ENCODE assay signal across 8 mouse cellular contexts in the genomic region with DNA sequence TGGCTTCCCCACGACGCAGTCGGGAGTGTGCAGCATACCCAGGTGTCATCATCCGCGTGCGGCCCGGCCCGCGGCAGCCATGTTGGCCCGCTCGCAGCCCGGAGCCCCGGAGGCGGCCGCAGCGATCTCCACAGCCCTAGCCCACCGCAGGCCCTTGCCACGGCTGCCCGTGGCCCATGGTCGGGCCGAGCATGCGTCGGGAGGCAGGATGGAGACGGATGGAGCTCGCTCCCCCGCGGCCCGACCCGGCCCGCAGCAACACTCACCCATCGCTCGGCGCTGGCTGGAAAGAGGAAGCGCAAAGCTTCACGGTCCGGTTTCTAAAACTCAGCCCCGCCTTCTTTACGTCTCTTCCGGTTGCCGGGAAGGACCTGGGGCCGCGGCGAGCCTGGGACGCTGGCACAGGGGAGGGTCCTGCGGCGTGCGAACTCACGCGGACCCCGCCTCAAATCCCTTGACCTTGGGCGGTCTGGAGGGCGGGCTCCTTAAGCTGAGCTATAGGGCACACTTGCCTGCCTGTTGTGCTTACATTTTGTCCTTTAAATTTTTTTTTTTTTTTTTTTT. TPM values are rescaled to one million over a fixed set of nuclear protein-coding genes. Genes with fewer than 3 reads are reported as not detected.
DNase-seq lines count a peak whose midpoint lies in the region; ATAC-seq and TF ChIP-seq lines count a peak whose summit lies in the region.

A gene (minus strand): TSS at position 452 of the 564 bp plus-strand sequence.

- H3K9me3 ChIP-seq in embryonic facial prominence, embryonic 15.5 days (replicated peaks), result no peaks in the 10 kb centered on the region
- no peaks in the 10 kb centered on the region for H3K9me3 ChIP-seq in kidney, embryonic 14.5 days (ENCODE audit: control insufficient read depth, low read length)

- peaks cover 8% of the 10 kb centered on the region; the same call in 1 of the 2 replicates for H3K79me2 ChIP-seq in liver, adult 2 months (ENCODE audit: control insufficient read depth, insufficient read depth, low read length)
- peaks cover 36% of the 10 kb centered on the region for H3K79me2 ChIP-seq in myocyte (ENCODE audit: control insufficient read depth, insufficient read depth)

- DNase-seq in A20 (ENCODE audit: low read depth, low spot score), result peak; percentile 94
- DNase-seq in heart, adult 9 months (ENCODE audit: low spot score in 2 of 2), result peak; percentile 89 to 92
- peak; percentile 77 for DNase-seq in liver, adult 2 months (ENCODE audit: extremely low read depth, low read depth, low spot score)
- DNase-seq in splenic B cell, adult 2 months (ENCODE audit: low read depth, low spot score), result peak; percentile 87

- peak; percentile 85; the same call in 1 of the 2 replicates for TF ChIP-seq POLR2A in bone marrow, adult 2 months (IDR thresholded peaks at IDR 0.05; ENCODE audit: borderline replicate concordance, control insufficient read depth, low read depth, low read length)
- peak; percentile 94 for TF ChIP-seq POLR2A in liver, adult 2 months (IDR thresholded peaks at IDR 0.05; ENCODE audit: extremely low read depth, insufficient read depth, low read length)
- TF ChIP-seq POLR2A in myocyte (IDR thresholded peaks at IDR 0.05; ENCODE audit: insufficient read length, low read depth), result peak; percentile 95

- peak within 1 kb of the TSS; percentile 98 for H3K9ac ChIP-seq in embryonic facial prominence, embryonic 15.5 days
- H3K9ac ChIP-seq in kidney, embryonic 14.5 days (ENCODE audit: low read depth, low read length), result peak within 1 kb of the TSS; percentile 98
- H3K9ac ChIP-seq in liver, adult 2 months (ENCODE audit: low read depth, low read length), result peak within 1 kb of the TSS; percentile 94

- H3ac ChIP-seq in myocyte (ENCODE audit: control insufficient read depth, insufficient read length), result peak within 1 kb of the TSS; percentile 91

- no peak for TF ChIP-seq CTCF in bone marrow, adult 2 months (IDR thresholded peaks at IDR 0.05; ENCODE audit: control insufficient read depth, insufficient read depth, low read length)
- TF ChIP-seq CTCF in liver, adult 2 months (IDR thresholded peaks at IDR 0.05; ENCODE audit: low read depth, low read length), result no peak

- peak within 1 kb of the TSS; percentile 79 for H3K4me2 ChIP-seq in embryonic facial prominence, embryonic 15.5 days (replicated peaks)
- peak within 1 kb of the TSS; percentile 60 for H3K4me2 ChIP-seq in kidney, embryonic 14.5 days (replicated peaks; ENCODE audit: low read depth, low read length)
- peak within 1 kb of the TSS; percentile 72 for H3K4me2 ChIP-seq in myocyte (ENCODE audit: low read depth)

- peaks cover 39% of the 10 kb centered on the region for H3K36me3 ChIP-seq in embryonic facial prominence, embryonic 15.5 days
- peaks cover 58% of the 10 kb centered on the region for H3K36me3 ChIP-seq in kidney, embryonic 14.5 days (ENCODE audit: control insufficient read depth, insufficient read depth, low read length)
- H3K36me3 ChIP-seq in liver, adult 2 months (ENCODE audit: control insufficient read depth, insufficient read depth, low read length), result peaks cover 31% of the 10 kb centered on the region
- H3K36me3 ChIP-seq in myocyte (ENCODE audit: control insufficient read depth, insufficient read depth), result peaks cover 36% of the 10 kb centered on the region
- peaks cover 17% of the 10 kb centered on the region for H3K36me3 ChIP-seq in splenic B cell, adult 2 months (ENCODE audit: control insufficient read depth, insufficient read depth, low read length, poor library complexity, severe bottlenecking)

- H3K27ac ChIP-seq in bone marrow, adult 2 months (ENCODE audit: control insufficient read depth, insufficient read depth, low read depth, low read length, poor library complexity), result peak within 1 kb of the TSS; percentile 78
- peak within 1 kb of the TSS; percentile 96 for H3K27ac ChIP-seq in embryonic facial prominence, embryonic 15.5 days (replicated peaks)
- H3K27ac ChIP-seq in kidney, embryonic 14.5 days (ENCODE audit: low read depth, low read length), result peak within 1 kb of the TSS; percentile 96
- H3K27ac ChIP-seq in liver, adult 2 months (replicated peaks; ENCODE audit: insufficient read depth, low read depth, low read length), result peak within 1 kb of the TSS; percentile 78

- WGBS in bone marrow, adult 2 months, result under 1% methylated on average over 52 of the region's 52 CpGs
- under 1% methylated on average over 52 of the region's 52 CpGs for WGBS in embryonic facial prominence, embryonic 15.5 days
- WGBS in kidney, embryonic 14.5 days, result under 1% methylated on average over 52 of the region's 52 CpGs
- under 1% methylated on average over 52 of the region's 52 CpGs for WGBS in liver, adult 2 months

- peak within 1 kb of the TSS; percentile 91 for H3K4me3 ChIP-seq in bone marrow, adult 2 months (replicated peaks; ENCODE audit: control insufficient read depth, low read depth, low read length)
- H3K4me3 ChIP-seq in embryonic facial prominence, embryonic 15.5 days (replicated peaks), result peak within 1 kb of the TSS; percentile 83
- peak within 1 kb of the TSS; percentile 92 for H3K4me3 ChIP-seq in kidney, embryonic 14.5 days (ENCODE audit: low read length)
- H3K4me3 ChIP-seq in liver, adult 2 months (ENCODE audit: insufficient read depth, low read depth, low read length), result peak within 1 kb of the TSS; percentile 86
- peak within 1 kb of the TSS; percentile 92 for H3K4me3 ChIP-seq in myocyte

- ATAC-seq in embryonic facial prominence, embryonic 15.5 days (ENCODE audit: insufficient number of reproducible peaks, low FRiP score, low TSS enrichment, low read depth), result peak; percentile 91
- peak; percentile 94 for ATAC-seq in kidney, embryonic 14.5 days (ENCODE audit: low FRiP score, low TSS enrichment)

- H3K4me1 ChIP-seq in bone marrow, adult 2 months (ENCODE audit: control insufficient read depth, insufficient read depth, low read length), result no peaks in the 10 kb centered on the region; the same call in 1 of the 2 replicates
- peaks cover 21% of the 10 kb centered on the region for H3K4me1 ChIP-seq in embryonic facial prominence, embryonic 15.5 days
- peaks cover 18% of the 10 kb centered on the region; the same call in 1 of the 2 replicates for H3K4me1 ChIP-seq in kidney, embryonic 14.5 days (ENCODE audit: control insufficient read depth, insufficient read depth, low read length)
- H3K4me1 ChIP-seq in liver, adult 2 months (ENCODE audit: control insufficient read depth, insufficient read depth, low read length), result peaks cover 5% of the 10 kb centered on the region; the same call in 1 of the 2 replicates

- H3K27me3 ChIP-seq in embryonic facial prominence, embryonic 15.5 days, result no peaks in the 10 kb centered on the region
- no peaks in the 10 kb centered on the region for H3K27me3 ChIP-seq in kidney, embryonic 14.5 days (ENCODE audit: control insufficient read depth, insufficient read depth, low read length)
- no peaks in the 10 kb centered on the region for H3K27me3 ChIP-seq in liver, adult 2 months (ENCODE audit: control insufficient read depth, insufficient read depth, low read length)
- no peaks in the 10 kb centered on the region for H3K27me3 ChIP-seq in myocyte (ENCODE audit: control insufficient read depth, insufficient read depth, insufficient read length)
- H3K27me3 ChIP-seq in splenic B cell, adult 2 months (ENCODE audit: control insufficient read depth, insufficient read depth, low read length, poor library complexity, severe bottlenecking), result no peaks in the 10 kb centered on the region

TF ChIP-seq in myocyte, 11 proteins besides CTCF, POLR2A, EP300 and RAD21:
- TF ChIP-seq SRF (IDR thresholded peaks at IDR 0.05; ENCODE audit: control insufficient read depth, insufficient read length, low read depth) (no peak), TCF12 (IDR thresholded peaks at IDR 0.05; ENCODE audit: insufficient read depth, poor library complexity, severe bottlenecking) (no peak), USF1 (IDR thresholded peaks at IDR 0.05; ENCODE audit: low read depth) (no peak), TCF3 (IDR thresholded peaks at IDR 0.05; ENCODE audit: insufficient read length, low read depth) (no peak), E2F4 (IDR thresholded peaks at IDR 0.05; ENCODE audit: insufficient read depth) (no peak), POLR2AphosphoS2 (IDR thresholded peaks at IDR 0.05; ENCODE audit: insufficient read length, low read depth) (peak; percentile 96), MYOD1 (IDR thresholded peaks at IDR 0.05; ENCODE audit: control insufficient read depth in 1 of 3, insufficient read length in 2 of 3, low read depth in 2 of 3) (peak in 1 of 3 experiments; percentile 26), MAX (IDR thresholded peaks at IDR 0.05; ENCODE audit: low read depth) (peak; percentile 13), CEBPB (IDR thresholded peaks at IDR 0.05; ENCODE audit: insufficient read depth, poor library complexity, severe bottlenecking) (no peak), REST (IDR thresholded peaks at IDR 0.05; ENCODE audit: insufficient read depth, insufficient read length) (no peak)

RNA-seq across cellular contexts. Expression of the gene that starts here (rescaled TPM):
- polyA plus RNA-seq in bone marrow, adult 2 months (2011; ENCODE audit: insufficient read depth, insufficient read length, low replicate concordance, missing spikeins), result 2,334 and 3,425 TPM in 2 replicates
- polyA plus RNA-seq in embryonic facial prominence, embryonic 15.5 days (2015; fragmentation: Nextera tagmentation; extraction: Ambion mirVana), result 934 and 968 TPM in 2 replicates
- 1,419 and 1,934 TPM in 2 replicates for polyA plus RNA-seq in kidney, embryonic 14.5 days (2014; fragmentation: Nextera tagmentation; extraction: Ambion mirVana)
- total RNA-seq in liver, adult 2 months (2014; rRNA removed), result 449 and 482 TPM in 2 replicates
- 311 and 370 TPM in 2 replicates for polyA plus RNA-seq in liver, adult 2 months (2012; rRNA removed)
- 3,907 TPM for polyA plus RNA-seq in myocyte (2012; fragmentation: generic; extraction: Trizol)

Comparison
In these comparisons a context has a peak if more than half of its experiments do, and no peak if none do; other contexts are left out.
1. Peak in every context shown above with its lines: DNase-seq, ATAC-seq, H3K4me3 ChIP-seq and H3K27ac ChIP-seq.